Mouse (Mus musculus): Measurements from ENCODE around the gene Fgfr2. TPM values are rescaled to one million over a fixed set of nuclear protein-coding genes. Genes with fewer than 3 reads are reported as not detected.

Gene Fgfr2
- polyA plus RNA-seq, 1 experiment: 114 TPM

DNA sequence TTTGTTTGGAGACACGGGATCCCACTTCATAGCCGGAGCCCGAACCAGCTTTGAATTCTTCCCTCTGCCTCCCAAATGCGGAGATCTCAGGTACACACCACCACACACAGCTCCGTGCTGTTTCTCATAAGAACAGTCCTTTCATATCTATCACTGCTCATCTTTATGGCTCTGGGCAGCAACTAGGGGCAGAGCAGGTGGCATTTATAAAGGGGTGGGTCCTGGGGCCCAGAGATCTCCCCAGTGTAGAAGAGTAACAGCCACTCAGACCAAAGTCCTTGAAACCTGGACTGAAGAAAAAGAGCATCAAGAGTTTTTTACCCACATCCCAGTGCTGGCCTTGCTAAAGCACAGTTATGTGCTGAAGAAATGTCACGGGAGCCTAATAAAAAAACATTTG is 542.6 kb downstream of the Fgfr2 start:
- 66% methylated on average over 6 of the region's 6 CpGs for WGBS
- peaks cover 4% of the 10 kb centered on the region for H3K4me1 ChIP-seq (ENCODE audit: control insufficient read depth, insufficient read depth, low read length)
- no peak for TF ChIP-seq POLR2A (IDR thresholded peaks at IDR 0.05; ENCODE audit: borderline replicate concordance, extremely low read depth, low read depth, low read length)
- TF ChIP-seq CTCF (IDR thresholded peaks at IDR 0.05; ENCODE audit: insufficient read depth, low read length): no peak
- no peak for DNase-seq
- no peak overlapping the region for H3K4me3 ChIP-seq (replicated peaks; ENCODE audit: extremely low read depth, low read depth, low read length)

DNA sequence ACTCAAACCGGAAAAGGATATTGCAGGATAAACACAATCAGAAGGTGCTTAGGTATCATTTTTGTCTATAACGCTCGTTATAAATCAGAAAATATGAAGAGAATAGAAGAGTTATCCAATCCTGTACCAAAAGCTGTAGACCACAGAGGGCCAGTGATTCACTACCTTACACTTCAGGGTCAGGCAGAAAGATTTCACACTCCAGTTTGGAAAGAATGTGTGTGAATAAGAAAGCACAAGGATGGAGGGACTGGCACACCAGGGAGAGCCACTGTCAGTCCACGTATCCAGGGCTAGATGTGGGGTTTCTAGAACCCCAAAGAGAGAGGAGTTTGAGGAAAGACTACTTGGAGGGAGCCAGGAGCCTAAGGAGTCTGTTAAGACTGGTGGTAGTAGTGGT is 546.3 kb downstream of the Fgfr2 start:
- TF ChIP-seq CTCF (IDR thresholded peaks at IDR 0.05; ENCODE audit: insufficient read depth, low read length): no peak
- no peak for TF ChIP-seq POLR2A (IDR thresholded peaks at IDR 0.05; ENCODE audit: borderline replicate concordance, extremely low read depth, low read depth, low read length)
- H3K4me3 ChIP-seq (replicated peaks; ENCODE audit: extremely low read depth, low read depth, low read length): no peak overlapping the region

DNA sequence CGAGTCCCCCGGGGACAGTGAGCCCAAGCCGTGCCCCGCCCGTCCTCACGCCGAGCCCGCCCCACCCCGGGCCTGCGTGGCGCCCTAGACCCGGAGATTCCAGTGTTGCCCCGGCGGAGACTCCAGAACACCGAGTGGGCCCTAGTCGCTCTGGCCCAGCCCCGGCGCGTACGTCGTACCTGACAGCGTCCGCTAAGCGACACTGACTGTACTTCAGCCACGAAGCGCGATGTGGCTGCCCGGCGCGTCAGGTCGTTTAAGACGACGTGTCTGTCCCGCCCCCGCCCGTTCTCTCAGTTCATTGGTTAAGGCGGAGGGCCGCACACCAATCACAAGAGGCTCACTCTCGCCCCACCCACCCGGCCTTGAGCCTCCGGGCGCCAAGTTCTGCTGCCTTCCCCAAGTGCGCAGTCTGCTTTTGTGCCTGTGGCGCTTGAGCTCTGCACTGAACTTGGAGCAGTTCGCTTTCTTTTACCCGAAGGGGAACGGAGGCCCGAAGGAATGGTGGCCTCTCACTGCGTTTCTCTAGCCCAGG is 547.0 kb downstream of the Fgfr2 start, which contains the start of gene Oat:
TSS of gene Oat (minus strand) at position 283 of the 535 bp plus-strand sequence.
- DNase-seq: peak; percentile 92
- under 1% methylated on average over 49 of the region's 49 CpGs for WGBS
- TF ChIP-seq POLR2A (IDR thresholded peaks at IDR 0.05; ENCODE audit: borderline replicate concordance, extremely low read depth, low read depth, low read length): peak; percentile 99
- no peak for TF ChIP-seq CTCF (IDR thresholded peaks at IDR 0.05; ENCODE audit: insufficient read depth, low read length)
- H3K4me3 ChIP-seq (replicated peaks; ENCODE audit: extremely low read depth, low read depth, low read length): peak within 1 kb of the TSS; percentile 92
- H3K4me1 ChIP-seq (ENCODE audit: control insufficient read depth, insufficient read depth, low read length): peaks cover 4% of the 10 kb centered on the region

More for the DNA sequence above, 546.3 kb downstream of the Fgfr2 start:
- WGBS: 32% methylated on average over 4 of the region's 4 CpGs
- no peak for DNase-seq
- peaks cover 4% of the 10 kb centered on the region for H3K4me1 ChIP-seq (ENCODE audit: control insufficient read depth, insufficient read depth, low read length)

DNA sequence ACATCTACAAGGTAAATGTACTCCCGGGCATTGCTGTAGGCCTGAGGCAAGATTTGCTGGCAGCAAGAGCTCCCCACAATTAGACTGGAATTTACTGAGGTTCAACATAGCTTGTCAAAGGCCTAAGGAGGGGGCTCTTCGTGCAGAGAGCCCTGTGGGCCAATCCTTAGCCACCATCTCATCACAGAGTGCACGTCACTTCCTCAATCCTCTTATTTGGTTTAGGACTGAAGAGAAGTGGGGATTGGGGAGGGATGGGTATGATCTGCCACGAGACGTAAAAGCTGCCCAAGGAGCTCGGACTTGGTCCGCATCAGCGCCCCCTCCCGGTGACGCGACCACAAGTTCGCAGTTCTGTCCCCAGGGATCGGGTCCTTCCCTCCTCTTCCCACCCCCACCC is 547.5 kb downstream of the Fgfr2 start:
- peaks cover 4% of the 10 kb centered on the region for H3K4me1 ChIP-seq (ENCODE audit: control insufficient read depth, insufficient read depth, low read length)
- TF ChIP-seq POLR2A (IDR thresholded peaks at IDR 0.05; ENCODE audit: borderline replicate concordance, extremely low read depth, low read depth, low read length) (peak; percentile 25; the same call in 1 of the 2 replicates), CTCF (IDR thresholded peaks at IDR 0.05; ENCODE audit: insufficient read depth, low read length) (peak; percentile 71)
- DNase-seq: peak; percentile 75

DNA sequence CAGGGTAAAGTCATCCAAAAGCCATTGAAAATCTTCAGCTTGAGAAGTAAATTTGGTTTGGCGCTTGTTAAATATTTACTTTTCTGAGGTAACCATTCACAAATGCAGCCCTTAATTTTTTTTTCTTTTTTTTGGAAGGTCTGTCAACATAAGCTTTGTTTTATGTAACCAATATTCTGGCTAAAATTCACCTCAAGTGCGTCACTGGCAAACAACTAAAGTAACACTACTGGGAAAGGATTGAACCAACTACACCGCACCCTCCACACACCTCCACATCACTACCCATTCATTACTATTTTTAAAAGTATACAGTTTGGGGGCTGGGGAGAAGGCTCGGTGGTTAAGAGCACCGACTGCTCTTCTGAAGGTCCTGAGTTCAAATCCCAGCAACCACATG is 548.5 kb downstream of the Fgfr2 start:
- H3K4me1 ChIP-seq (ENCODE audit: control insufficient read depth, insufficient read depth, low read length): peaks cover 6% of the 10 kb centered on the region
- no peak overlapping the region for H3K4me3 ChIP-seq (replicated peaks; ENCODE audit: extremely low read depth, low read depth, low read length)
- no peak for DNase-seq

More for the DNA sequence above, 547.5 kb downstream of the Fgfr2 start:
- under 1% methylated on average over 13 of the region's 13 CpGs for WGBS
- H3K4me3 ChIP-seq (replicated peaks; ENCODE audit: extremely low read depth, low read depth, low read length): peak overlapping the region; percentile 92

DNA sequence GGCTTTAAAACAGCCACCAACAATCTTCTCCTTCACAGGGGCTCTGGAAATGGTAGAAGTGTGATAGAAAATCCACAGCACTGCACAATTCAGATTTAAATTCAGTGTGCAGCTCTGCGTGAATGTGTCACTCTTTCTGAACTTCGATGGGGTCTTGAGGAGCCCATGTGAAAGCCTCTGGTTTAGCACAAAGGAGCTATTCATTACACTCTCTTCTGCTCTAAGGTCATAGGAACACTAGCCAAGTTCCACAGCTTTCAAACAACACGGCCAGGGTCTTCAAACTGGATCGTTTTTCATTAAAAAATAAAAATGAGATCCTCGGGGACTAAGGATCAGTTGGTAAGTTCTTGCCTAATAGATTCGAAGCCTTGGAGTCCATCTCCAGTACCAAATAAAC is 549.9 kb downstream of the Fgfr2 start:
- no peak for DNase-seq
- no peak for TF ChIP-seq CTCF (IDR thresholded peaks at IDR 0.05; ENCODE audit: insufficient read depth, low read length)
- TF ChIP-seq POLR2A (IDR thresholded peaks at IDR 0.05; ENCODE audit: borderline replicate concordance, extremely low read depth, low read depth, low read length): no peak
- Histone ChIP-seq H3K4me1 (ENCODE audit: control insufficient read depth, insufficient read depth, low read length) (peaks cover 9% of the 10 kb centered on the region), H3K4me3 (replicated peaks; ENCODE audit: extremely low read depth, low read depth, low read length) (no peak overlapping the region)
- WGBS: 56% methylated on average over 6 of the region's 6 CpGs

More for the DNA sequence above, 548.5 kb downstream of the Fgfr2 start:
- 63% methylated on average over 5 of the region's 5 CpGs for WGBS
- TF ChIP-seq CTCF (IDR thresholded peaks at IDR 0.05; ENCODE audit: insufficient read depth, low read length): no peak
- TF ChIP-seq POLR2A (IDR thresholded peaks at IDR 0.05; ENCODE audit: borderline replicate concordance, extremely low read depth, low read depth, low read length): no peak

DNA sequence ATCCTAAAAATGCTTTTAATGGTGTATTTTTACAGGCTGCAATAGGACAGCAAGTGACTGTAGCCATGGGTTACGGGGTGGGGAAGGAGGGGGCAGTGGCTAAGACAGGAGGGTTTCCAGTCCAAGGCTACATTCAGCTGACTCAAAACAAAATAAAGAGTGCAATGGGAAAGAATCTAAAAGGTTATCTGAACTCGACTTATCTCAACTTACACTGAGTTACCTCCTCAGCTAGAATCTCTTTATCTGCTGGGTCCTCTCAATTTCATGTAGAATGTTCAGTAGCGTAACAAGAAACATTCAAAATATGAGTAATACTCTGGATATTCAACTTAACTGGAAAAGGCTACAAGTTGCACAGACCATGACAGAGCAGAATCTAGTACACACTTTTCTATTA is 550.4 kb downstream of the Fgfr2 start:
- DNase-seq: no peak
- 52% methylated on average over 3 of the region's 3 CpGs for WGBS
- no peak for TF ChIP-seq CTCF (IDR thresholded peaks at IDR 0.05; ENCODE audit: insufficient read depth, low read length)
- no peak for TF ChIP-seq POLR2A (IDR thresholded peaks at IDR 0.05; ENCODE audit: borderline replicate concordance, extremely low read depth, low read depth, low read length)
- no peak overlapping the region for H3K4me3 ChIP-seq (replicated peaks; ENCODE audit: extremely low read depth, low read depth, low read length)
- peaks cover 9% of the 10 kb centered on the region for H3K4me1 ChIP-seq (ENCODE audit: control insufficient read depth, insufficient read depth, low read length)

DNA sequence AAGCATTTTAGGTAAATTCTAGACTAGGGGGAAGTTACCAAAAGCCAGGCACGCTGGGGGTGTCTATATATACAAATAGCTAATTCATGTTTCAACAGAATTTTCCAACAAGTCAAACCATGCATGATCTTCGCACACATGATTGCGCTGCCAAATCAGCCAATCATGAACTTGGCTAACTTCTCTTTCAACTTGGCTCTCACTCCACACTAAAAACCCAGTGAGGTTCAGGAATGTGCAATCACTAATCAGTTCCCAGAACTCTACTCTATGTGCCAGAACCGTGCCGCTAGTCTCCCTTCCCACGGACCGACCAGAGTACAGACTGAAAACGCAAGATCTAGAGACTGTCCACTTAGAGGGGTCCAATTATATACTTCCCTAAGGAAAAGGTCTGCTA is 551.7 kb downstream of the Fgfr2 start:
- TF ChIP-seq POLR2A (IDR thresholded peaks at IDR 0.05; ENCODE audit: borderline replicate concordance, extremely low read depth, low read depth, low read length) (no peak), CTCF (IDR thresholded peaks at IDR 0.05; ENCODE audit: insufficient read depth, low read length) (no peak)
- Histone ChIP-seq H3K4me3 (replicated peaks; ENCODE audit: extremely low read depth, low read depth, low read length) (peak overlapping the region; percentile 19), H3K4me1 (ENCODE audit: control insufficient read depth, insufficient read depth, low read length) (peaks cover 6% of the 10 kb centered on the region)
- WGBS: 50% methylated on average over 8 of the region's 8 CpGs
- no peak for DNase-seq

DNA sequence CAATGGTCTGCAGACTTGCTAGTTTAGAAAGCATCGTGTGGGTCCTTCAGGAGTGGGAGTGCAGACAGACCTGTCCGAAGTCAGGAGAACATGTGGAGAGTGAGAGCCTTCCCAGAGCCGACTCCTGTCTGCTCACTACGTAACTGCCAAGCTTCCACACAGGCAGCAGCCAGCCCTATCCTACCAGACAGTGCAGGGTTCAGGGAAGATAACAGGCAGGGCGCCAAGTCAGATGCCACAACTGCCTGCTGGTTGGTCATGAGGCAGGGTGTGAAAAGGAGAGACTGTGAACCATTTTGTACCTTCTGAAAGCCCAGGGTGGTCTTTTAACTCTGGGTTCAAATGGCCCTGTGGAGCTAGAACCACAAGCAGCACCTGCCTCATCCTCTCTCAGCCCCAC is 553.1 kb downstream of the Fgfr2 start:
- WGBS: 72% methylated on average over 5 of the region's 5 CpGs
- no peak overlapping the region for H3K4me3 ChIP-seq (replicated peaks; ENCODE audit: extremely low read depth, low read depth, low read length)

DNA sequence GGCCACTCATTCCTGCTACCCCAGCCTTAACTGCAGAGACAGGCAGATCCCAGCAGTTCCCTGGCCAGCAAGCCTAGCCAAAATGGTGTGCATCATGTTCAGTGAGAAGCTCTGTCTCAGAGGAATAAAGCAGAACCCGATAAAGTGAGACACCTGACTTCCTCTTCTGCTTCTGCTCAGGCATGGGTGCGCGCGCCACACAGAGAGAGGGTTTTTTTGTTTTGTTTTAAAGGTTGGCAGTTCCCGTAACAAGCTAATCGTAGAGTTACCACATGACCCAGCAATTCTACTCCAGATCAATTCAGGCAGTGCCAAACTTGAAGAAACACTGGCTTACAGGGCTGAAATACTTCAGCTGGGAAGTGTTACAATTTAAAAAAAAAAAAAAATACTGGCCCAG is 554.3 kb downstream of the Fgfr2 start:
- no peak for TF ChIP-seq POLR2A (IDR thresholded peaks at IDR 0.05; ENCODE audit: borderline replicate concordance, extremely low read depth, low read depth, low read length)
- TF ChIP-seq CTCF (IDR thresholded peaks at IDR 0.05; ENCODE audit: insufficient read depth, low read length): no peak
- 64% methylated on average over 6 of the region's 6 CpGs for WGBS
- no peak for DNase-seq
- Histone ChIP-seq H3K4me1 (ENCODE audit: control insufficient read depth, insufficient read depth, low read length) (peaks cover 5% of the 10 kb centered on the region), H3K4me3 (replicated peaks; ENCODE audit: extremely low read depth, low read depth, low read length) (no peak overlapping the region)

More for the DNA sequence above, 553.1 kb downstream of the Fgfr2 start:
- no peak for DNase-seq
- TF ChIP-seq CTCF (IDR thresholded peaks at IDR 0.05; ENCODE audit: insufficient read depth, low read length) (no peak), POLR2A (IDR thresholded peaks at IDR 0.05; ENCODE audit: borderline replicate concordance, extremely low read depth, low read depth, low read length) (no peak)
- H3K4me1 ChIP-seq (ENCODE audit: control insufficient read depth, insufficient read depth, low read length): peaks cover 5% of the 10 kb centered on the region
